Mouse (Mus musculus) kidney, postnatal 0 days (tissue): ENCODE measurements around the gene Trit1. TPM values are rescaled to one million over a fixed set of nuclear protein-coding genes. Genes with fewer than 3 reads are reported as not detected.
A peak's percentile ranks its signal among the peaks of the same experiment; 100 is the strongest.

Experiments
- ATAC-seq: fragments of 200-750 bp; cut with Nextera tagmentation; replicated peaks from 2 replicates; pipeline ENCODE4 v1.8.0; 2017; ENCODE audit warnings: low read depth, moderate number of reproducible peaks, moderate TSS enrichment, moderate library complexity; ENCODE audit not compliant: low FRiP score
- DNase-seq: peaks from one replicate; pipeline ENCODE4 v3.0.0-alpha.2; 2016; ENCODE audit warnings: low spot score
- H3K27ac ChIP-seq: fragments of 300-500 bp; sonication (generic); 2 replicates; pipeline ENCODE4 v1.5.1; 2014; ENCODE audit warnings: mild to moderate bottlenecking
- H3K27me3 ChIP-seq: fragments of 300-500 bp; sonication (generic); 2 replicates; pipeline ENCODE4 v1.6.1; 2014; ENCODE audit warnings: low read length, mixed read lengths; ENCODE audit not compliant: insufficient read depth
- H3K36me3 ChIP-seq: fragments of 300-500 bp; sonication (generic); 2 replicates; pipeline ENCODE4 v1.6.1; 2014; ENCODE audit warnings: low read length, mixed read lengths; ENCODE audit not compliant: insufficient read depth
- H3K4me1 ChIP-seq: fragments of 300-500 bp; sonication (generic); replicated peaks from 2 replicates; pipeline ENCODE4 v1.6.1; 2014; ENCODE audit warnings: antibody characterized with exemption, low read length, mixed read lengths; ENCODE audit not compliant: insufficient read depth
- H3K4me2 ChIP-seq: fragments of 300-500 bp; sonication (generic); 2 replicates; pipeline ENCODE4 v1.6.1; 2014; ENCODE audit warnings: mild to moderate bottlenecking, low read length, moderate library complexity, mixed read lengths
- H3K4me3 ChIP-seq: fragments of 300-500 bp; sonication (generic); replicated peaks from 2 replicates; pipeline ENCODE4 v1.5.1; 2014; ENCODE audit warnings: low read depth, low read length
- H3K9ac ChIP-seq: fragments of 300-500 bp; sonication (generic); 2 replicates; pipeline ENCODE4 v1.6.1; 2014; ENCODE audit warnings: low read depth, low read length
- H3K9me3 ChIP-seq: fragments of 300-500 bp; sonication (generic); replicated peaks from 2 replicates; pipeline ENCODE4 v1.6.1; 2016; ENCODE audit warnings: low read length, inconsistent platforms, mixed read lengths
- CTCF ChIP-seq: IDR thresholded peaks from 2 replicates; pipeline ENCODE4 v1.5.1; 2016; ENCODE audit warnings: antibody characterized with exemption, low read depth, mild to moderate bottlenecking, moderate library complexity
- WGBS: fragments of 180-500 bp; shearing (Covaris S2); extraction: QIAGEN DNeasy Blood & Tissue Kit; methylation state at CpG from one replicate; pipeline ENCODE4 v1.1.7; 2014; 5-methylcytosine and 5-hydroxymethylcytosine counted together
- polyA plus RNA-seq: library from polyadenylated mRNA; unstranded; fragments of >200 nt; fragmentation: Nextera tagmentation; extraction: Ambion mirVana; gene quantifications from 2 replicates; pipeline ENCODE4 v1.2.1, GENCODE M21; 2015

Trit1 gene
- polyA plus RNA-seq, 1 experiment from 2014 or later, result 15.7 TPM

DNA sequence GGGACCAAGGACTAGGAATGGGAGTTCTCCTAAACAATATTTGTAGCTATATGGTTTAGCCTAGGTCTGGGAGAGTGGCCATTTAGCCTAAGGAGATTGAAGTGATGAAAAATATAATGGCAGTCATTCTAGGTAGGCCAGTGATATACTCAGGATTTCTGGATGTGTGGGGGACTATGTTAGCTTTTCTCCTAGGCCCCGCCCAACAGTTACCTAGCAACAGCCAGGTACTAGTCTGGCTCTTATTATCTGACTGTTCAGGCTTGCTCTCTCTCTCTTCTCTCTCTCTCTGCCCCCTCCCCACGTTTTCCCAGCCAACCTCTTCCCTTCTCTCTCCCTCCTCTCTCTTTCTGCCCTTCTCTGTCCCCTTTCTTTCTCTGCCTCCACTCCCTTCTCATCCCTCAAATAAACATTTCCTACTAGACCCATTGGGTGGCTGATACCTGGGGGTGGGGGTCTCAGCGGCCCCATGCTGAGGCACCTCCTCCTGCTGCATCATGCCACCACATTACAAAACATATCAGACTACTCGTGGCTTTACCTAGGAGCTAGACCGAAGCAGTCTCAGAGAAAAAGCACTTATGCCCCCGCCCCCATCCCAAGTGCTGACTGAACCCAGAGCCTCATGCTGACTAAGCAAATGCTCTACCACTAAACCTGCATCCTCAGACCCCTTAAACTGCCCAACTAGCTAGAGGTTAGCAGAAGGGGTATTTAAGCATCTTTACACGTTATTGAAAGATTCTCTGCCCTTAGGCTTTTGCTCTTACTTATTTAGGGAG, 1.7 kb upstream of the Trit1 start:
- ATAC-seq (no peak), DNase-seq (no peak)
- Histone ChIP-seq H3K4me1 (peaks cover 12% of the 10 kb centered on the region; the same call in 1 of the 2 replicates), H3K27me3 (no peaks in the 10 kb centered on the region), H3K4me2 (no peak overlapping the region), H3K4me3 (no peak overlapping the region), H3K36me3 (no peaks in the 10 kb centered on the region), H3K9me3 (no peaks in the 10 kb centered on the region), H3K27ac (no peak overlapping the region), H3K9ac (no peak overlapping the region)
- 53% methylated on average over 7 of the region's 7 CpGs for WGBS
- no peak for TF ChIP-seq CTCF

DNA sequence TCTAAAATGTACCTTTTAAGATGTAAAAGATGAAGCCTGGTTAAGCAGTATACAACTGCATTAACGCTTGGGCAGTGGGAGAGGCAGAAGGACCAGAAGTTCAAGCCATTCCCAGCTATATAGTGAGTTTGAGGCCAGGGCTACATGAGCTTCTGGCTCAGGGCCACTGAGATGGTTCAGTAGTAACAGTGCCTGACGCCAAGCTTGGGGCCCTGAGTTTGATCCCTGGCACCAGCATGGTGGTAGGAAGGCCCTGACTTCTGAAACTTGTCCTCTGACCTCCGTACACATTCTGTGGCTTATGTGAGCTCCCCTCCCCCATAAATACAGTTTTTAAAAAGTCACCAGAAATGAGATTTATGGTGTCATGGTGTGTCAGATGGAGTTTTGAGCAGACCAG, 5.2 kb downstream of the Trit1 start:
- Histone ChIP-seq H3K4me2 (no peak overlapping the region), H3K4me3 (no peak overlapping the region), H3K9me3 (no peaks in the 10 kb centered on the region), H3K27me3 (no peaks in the 10 kb centered on the region), H3K27ac (no peak overlapping the region), H3K9ac (no peak overlapping the region), H3K4me1 (peaks cover 12% of the 10 kb centered on the region; the same call in 1 of the 2 replicates), H3K36me3 (0 out of 2 replicates have a peak, but pooled peaks cover 3% of the 10 kb centered on the region)
- no peak for DNase-seq
- WGBS, result 95% methylated on average over 3 of the region's 3 CpGs
- TF ChIP-seq CTCF, result no peak
- ATAC-seq, result no peak

DNA sequence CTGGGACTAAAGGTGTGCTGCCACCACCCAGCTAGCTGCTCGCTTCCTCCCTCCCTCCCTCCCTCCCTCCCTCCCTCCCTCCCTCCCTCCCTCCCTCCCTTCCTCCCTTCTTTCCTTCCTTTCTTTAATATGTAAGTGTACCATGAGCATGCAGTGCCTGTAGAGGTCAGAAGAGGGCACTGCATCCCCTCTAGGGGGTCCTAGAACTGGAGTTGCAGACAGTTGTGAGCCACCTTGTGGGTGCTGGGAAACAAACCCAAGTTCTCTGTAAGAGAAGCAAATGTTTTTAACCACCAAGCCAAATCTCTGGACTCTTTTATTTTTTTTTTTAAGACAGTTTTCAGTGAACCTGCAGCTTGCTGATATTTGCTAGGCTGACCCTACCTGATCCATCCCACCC, 6.5 kb downstream of the Trit1 start:
- Histone ChIP-seq H3K27me3 (no peaks in the 10 kb centered on the region), H3K9me3 (no peaks in the 10 kb centered on the region), H3K27ac (no peak overlapping the region), H3K4me2 (no peak overlapping the region), H3K4me3 (no peak overlapping the region), H3K36me3 (0 out of 2 replicates have a peak, but pooled peaks cover 3% of the 10 kb centered on the region), H3K4me1 (0 out of 2 replicates have a peak, but pooled peaks cover 5% of the 10 kb centered on the region), H3K9ac (no peak overlapping the region)
- DNase-seq (no peak), ATAC-seq (no peak)
- TF ChIP-seq CTCF, result 0 out of 2 replicates have a peak, but pooled peaks have one; percentile 7
- 91% methylated on average over 1 of the region's 1 CpGs for WGBS

DNA sequence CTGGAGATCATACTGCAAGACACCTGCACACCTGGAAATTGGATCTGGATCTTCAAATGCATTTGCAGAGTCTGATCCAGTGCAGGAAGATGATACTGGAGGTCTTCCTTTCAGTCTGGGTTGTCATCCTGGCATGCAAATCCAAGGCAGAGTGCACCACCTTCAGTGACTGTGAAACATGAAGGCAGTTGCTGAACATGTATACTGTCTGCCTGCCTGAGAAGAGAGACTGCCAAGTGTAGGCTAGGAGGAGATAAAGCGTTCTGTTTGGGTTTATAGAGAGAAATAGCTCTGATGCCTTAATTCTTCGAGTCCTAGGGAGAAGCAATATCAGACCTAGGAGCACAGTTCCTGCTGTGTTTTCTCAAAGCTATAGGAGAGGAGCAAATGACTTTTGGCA, 9.0 kb downstream of the Trit1 start:
- H3K27ac ChIP-seq, result no peak overlapping the region

DNA sequence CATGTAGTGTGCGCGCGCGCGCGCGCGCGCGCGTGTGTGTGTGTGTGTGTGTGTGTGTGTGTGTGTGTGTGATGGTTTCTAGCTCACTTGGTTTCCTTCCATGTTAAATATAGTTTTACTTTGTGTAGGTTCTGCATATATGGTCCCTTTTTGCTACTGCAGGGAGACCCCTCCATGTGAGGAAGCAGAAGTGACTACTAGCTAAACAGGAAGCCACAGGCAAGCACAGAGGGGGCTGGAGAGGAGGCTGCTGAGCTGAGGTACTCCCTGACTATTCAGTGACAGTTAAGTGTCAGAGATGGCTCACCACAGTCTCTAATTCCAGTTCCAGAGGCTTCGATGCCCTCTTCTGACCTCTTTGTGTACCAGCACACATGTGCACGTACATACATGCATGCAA, 9.8 kb downstream of the Trit1 start:
- ATAC-seq (no peak), DNase-seq (no peak)
- TF ChIP-seq CTCF, result no peak
- Histone ChIP-seq H3K27me3 (no peaks in the 10 kb centered on the region), H3K4me2 (no peak overlapping the region), H3K9me3 (no peaks in the 10 kb centered on the region), H3K4me3 (no peak overlapping the region), H3K36me3 (peaks cover 3% of the 10 kb centered on the region; the same call in 1 of the 2 replicates), H3K4me1 (no peaks in the 10 kb centered on the region), H3K9ac (no peak overlapping the region), H3K27ac (no peak overlapping the region)
- 96% methylated on average over 13 of the region's 13 CpGs for WGBS

More for the DNA sequence above, 9.0 kb downstream of the Trit1 start:
- Histone ChIP-seq H3K4me3 (no peak overlapping the region), H3K4me2 (no peak overlapping the region), H3K9ac (no peak overlapping the region), H3K9me3 (no peaks in the 10 kb centered on the region), H3K36me3 (0 out of 2 replicates have a peak, but pooled peaks cover 3% of the 10 kb centered on the region), H3K27me3 (no peaks in the 10 kb centered on the region), H3K4me1 (no peaks in the 10 kb centered on the region)
- ATAC-seq, result no peak
- DNase-seq, result no peak
- TF ChIP-seq CTCF, result no peak
- WGBS, result 70% methylated on average over 2 of the region's 2 CpGs

DNA sequence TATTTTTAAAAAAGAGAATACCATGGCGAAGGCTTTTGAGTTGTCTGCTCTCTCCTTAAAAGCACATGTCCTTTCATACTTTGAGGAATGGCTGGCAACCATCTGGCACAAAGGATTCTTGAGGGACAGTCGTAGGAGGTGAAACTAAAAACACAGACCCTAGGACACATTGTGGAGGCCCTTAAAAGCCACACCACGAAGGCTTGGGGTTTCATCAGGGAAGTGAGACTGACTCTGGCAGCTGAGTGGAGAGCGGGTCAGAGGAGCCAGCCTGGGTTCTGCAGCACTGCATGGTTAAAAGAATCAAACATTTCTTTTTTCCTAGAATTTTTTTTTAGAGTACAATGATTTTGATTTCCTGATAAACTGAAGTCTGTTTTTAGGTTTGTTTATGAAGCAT, 10.2 kb downstream of the Trit1 start:
- no peak for TF ChIP-seq CTCF
- peaks cover 3% of the 10 kb centered on the region; the same call in 1 of the 2 replicates for H3K36me3 ChIP-seq
- DNase-seq, result no peak
- no peaks in the 10 kb centered on the region for H3K9me3 ChIP-seq
- no peak overlapping the region for H3K4me3 ChIP-seq
- no peaks in the 10 kb centered on the region for H3K4me1 ChIP-seq
- H3K4me2 ChIP-seq, result no peak overlapping the region
- no peak overlapping the region for H3K27ac ChIP-seq
- ATAC-seq, result no peak
- no peak overlapping the region for H3K9ac ChIP-seq
- H3K27me3 ChIP-seq, result no peaks in the 10 kb centered on the region
- 80% methylated on average over 4 of the region's 4 CpGs for WGBS
